ENCODE assay signal across 9 mouse cellular contexts in the genomic region with DNA sequence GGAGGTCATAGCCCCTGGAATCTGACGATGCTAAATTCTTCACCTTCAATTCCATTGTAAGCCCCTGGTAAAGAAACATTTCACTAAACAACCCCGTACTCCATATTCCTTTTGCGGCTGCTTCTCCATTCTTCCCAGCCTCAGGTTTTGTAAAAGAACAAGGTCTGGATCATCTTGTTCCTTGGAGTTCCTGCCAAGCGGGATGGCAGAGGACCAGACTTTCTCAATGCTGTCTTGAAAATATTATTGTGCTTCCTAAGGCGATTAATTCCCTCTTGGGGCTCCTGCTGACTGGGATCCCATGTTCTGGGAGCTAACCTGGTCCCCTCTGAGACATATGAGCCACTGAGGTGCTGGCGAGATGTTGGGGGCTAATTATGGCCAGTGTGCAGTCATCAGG. TPM values are rescaled to one million over a fixed set of nuclear protein-coding genes. Genes with fewer than 3 reads are reported as not detected.
DNase-seq lines count a peak whose midpoint lies in the region; ATAC-seq lines count a peak whose summit lies in the region.
"Had no signal": no experiment of that assay in that cellular context is flagged by ENCODE, and none has a peak within 500 bp of the region (broad histone marks: within the 10 kb centered on the region; RNA-seq: fewer than 3 reads in every experiment).

No protein-coding gene starts in this region.

- ATAC-seq in megakaryocyte-erythroid progenitor cell, adult 5-6 weeks (replicated peaks; ENCODE audit: low FRiP score, low TSS enrichment, poor library complexity, severe bottlenecking) = no peak

- peak; percentile 22 to 36 for DNase-seq in cerebellum, postnatal 10 days
- DNase-seq in cerebellum, adult 9-11 months = no peak
- peak; percentile 12 for DNase-seq in adrenal gland, postnatal 25 days
- DNase-seq in gastrocnemius, postnatal 36 days = peak; percentile 60 to 63
- peak; percentile 16 for DNase-seq in ovary, postnatal 14 days (ENCODE audit: low spot score)
- no peak for DNase-seq in spleen, postnatal 10 days (ENCODE audit: low spot score in 2 of 2)
- no peak for DNase-seq in spleen, postnatal 4 days (ENCODE audit: low spot score in 2 of 2)

- intact Hi-C loops in gastrocnemius, postnatal 36 days (cut with DNase I) = no loop called here

RNA-seq across cellular contexts. Expression of gene Sccpdh, which starts 37.1 kb away (rescaled TPM):
- 37.3 and 41.0 TPM in 2 replicates for total RNA-seq in adrenal gland, postnatal 25 days (2021)
- 10 to 100 TPM; 28.7 to 33.0 TPM for total RNA-seq in gastrocnemius, postnatal 36 days (2021)
- total RNA-seq in megakaryocyte-erythroid progenitor cell, adult 5-6 weeks (2014; fragmentation: Nextera tagmentation) = 1.4 and 5.1 TPM in 2 replicates
- total RNA-seq in megakaryocyte-erythroid progenitor cell, adult 5-6 weeks (2017) = 13.2 and 26.4 TPM in 2 replicates

RNA-seq across cellular contexts. Expression of gene Kif28, which starts 39.9 kb away (rescaled TPM):
- not detected in 2 replicates for total RNA-seq in adrenal gland, postnatal 25 days (2021)
- total RNA-seq in gastrocnemius, postnatal 36 days (2021) = under 1 TPM in 1 of 2 experiments, not detected in 1; 0.15 TPM
- total RNA-seq in megakaryocyte-erythroid progenitor cell, adult 5-6 weeks (2014; fragmentation: Nextera tagmentation) = not detected in 2 replicates
- not detected in 2 replicates for total RNA-seq in megakaryocyte-erythroid progenitor cell, adult 5-6 weeks (2017)
- total RNA-seq: granulocyte monocyte progenitor cell, adult 5-6 weeks had no signal

Comparison
In these comparisons a context has a peak if more than half of its experiments do, and no peak if none do; other contexts are left out.
1. DNase-seq: peak in cerebellum, postnatal 10 days (2 of 2), adrenal gland, postnatal 25 days (single experiment), gastrocnemius, postnatal 36 days (2 of 2) and ovary, postnatal 14 days (single experiment); none in cerebellum, adult 9-11 months (single experiment), spleen, postnatal 10 days (0 of 2) and spleen, postnatal 4 days (0 of 2).